Mouse (Mus musculus) right cerebral cortex, postnatal 10 days (tissue): ENCODE results near the gene BC030867.
A peak's percentile ranks its signal among the peaks of the same experiment; 100 is the strongest.

Source experiments
- DNase-seq, 2 experiments: peaks; one replicate each; pipeline ENCODE4 v3.0.0; 2021; ENCODE audit warnings: low spot score in 2 of 2

The BC030867 gene

DNA sequence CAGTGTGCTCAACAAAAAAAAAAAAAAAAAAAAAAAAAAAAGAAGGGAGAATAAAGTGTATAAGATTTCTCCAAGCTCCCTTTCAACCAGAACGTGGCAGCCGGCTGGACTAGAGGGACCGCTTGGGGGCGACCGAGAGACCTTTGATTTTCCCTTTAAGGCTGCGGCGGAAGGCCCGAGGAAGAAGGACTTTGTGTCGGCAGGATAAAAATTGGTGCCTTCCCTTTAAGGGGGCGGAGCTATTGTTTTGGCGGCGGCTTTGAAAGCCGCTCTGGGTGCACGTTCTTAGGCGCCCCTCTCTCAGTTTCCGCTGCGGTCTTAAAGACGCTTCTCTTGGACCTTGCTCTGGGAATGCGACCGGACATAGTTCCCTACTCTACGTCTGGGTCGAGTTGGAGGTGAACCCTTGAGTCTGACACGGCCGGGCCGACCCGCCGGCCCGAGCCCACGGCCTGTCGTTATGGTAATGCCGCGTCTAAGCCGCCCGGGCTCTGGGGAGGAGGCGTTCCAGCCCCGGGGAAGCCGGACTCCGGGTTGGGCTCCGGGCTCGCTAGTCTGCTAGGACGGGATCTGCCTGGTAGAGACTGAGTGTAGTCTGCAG, at the start of gene BC030867:
TSS of gene BC030867 (plus strand) at position 253 of the 601 bp plus-strand sequence.
- peak; percentile 93 to 95 for DNase-seq

DNA sequence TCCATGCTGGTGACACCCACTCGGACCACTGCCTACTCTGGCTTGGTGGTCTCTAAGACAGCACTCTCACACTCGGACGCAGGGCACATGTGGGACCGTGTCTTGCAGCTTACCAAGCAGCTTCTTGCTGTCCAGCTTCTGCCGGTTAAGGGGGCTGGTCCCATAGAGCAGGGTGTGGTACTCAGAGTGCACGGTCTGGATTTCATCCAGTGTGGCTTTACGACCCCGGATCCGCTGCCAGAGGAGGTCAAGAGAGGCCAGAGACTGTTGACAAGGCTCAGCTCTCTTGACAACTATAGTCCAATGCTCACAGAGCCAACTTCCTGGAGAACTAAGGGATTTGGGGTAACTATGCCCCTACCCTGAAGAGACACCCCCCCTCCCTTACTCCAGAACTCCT, 48.8 kb upstream of the BC030867 start:
- peak in 1 of 2 experiments; percentile 22 for DNase-seq

GRCm38 (mm10) chr11:102201408-102201821, 47.3 kb upstream of the BC030867 start:
- DNase-seq, result peak; percentile 50 to 55

- peak in 1 of 2 experiments; percentile 41 for DNase-seq
Observed at GRCm38 (mm10) chr11:102206481-102206880, 42.2 kb upstream of the BC030867 start.

DNA sequence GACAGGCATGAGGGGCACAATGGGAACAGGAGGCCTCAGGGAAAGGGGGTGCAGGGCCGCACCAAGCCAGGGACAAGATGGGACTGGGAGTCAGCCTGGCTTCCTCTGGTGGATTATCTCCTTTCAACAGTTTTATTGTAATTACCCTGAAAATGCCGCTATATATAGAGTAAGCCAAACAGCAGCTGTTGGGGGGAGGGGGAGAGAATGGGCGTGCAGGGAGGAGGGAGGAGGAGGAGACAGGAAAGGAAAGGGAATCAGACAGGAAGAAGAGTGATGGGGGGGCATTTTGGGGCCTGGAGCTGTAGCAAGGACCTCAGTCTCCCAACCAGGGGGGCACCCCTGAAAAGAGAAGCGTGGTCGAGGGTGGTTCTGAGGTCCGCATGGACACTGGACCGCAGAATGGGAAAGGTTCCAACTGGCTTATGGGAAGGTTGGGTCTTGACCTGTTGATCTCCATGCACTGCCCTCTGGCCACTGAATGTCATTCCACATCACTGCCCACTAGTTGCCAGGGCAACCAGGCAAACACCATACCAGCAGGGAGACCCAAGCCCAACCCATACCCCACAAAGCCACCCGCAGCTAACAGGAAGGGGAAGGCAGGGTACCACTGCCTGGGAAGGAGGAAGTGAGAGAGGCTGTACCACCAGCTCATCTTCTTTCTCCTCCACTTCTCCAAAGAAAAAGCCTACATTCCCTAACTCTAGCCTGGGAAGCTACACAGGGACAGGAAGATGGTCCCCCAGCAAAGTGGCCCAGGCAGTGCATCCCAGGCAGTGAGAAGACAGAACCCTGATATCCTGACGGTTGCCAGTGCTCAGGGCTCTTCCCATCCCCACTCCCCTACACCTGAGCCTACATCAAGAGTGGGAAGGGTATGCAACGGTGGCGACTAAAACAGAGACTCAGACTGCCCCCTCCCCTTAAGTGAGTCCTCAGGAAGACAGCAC, 40.6 kb upstream of the BC030867 start:
- peak; percentile 78 to 84 for DNase-seq

GRCm38 (mm10) chr11:102208846-102209245, 39.8 kb upstream of the BC030867 start:
- DNase-seq, result no peak

- peak in 1 of 2 experiments; percentile 34 for DNase-seq
Observed at GRCm38 (mm10) chr11:102209742-102210141, 38.9 kb upstream of the BC030867 start.

GRCm38 (mm10) chr11:102210185-102210584, 38.5 kb upstream of the BC030867 start:
- DNase-seq, result no peak

DNA sequence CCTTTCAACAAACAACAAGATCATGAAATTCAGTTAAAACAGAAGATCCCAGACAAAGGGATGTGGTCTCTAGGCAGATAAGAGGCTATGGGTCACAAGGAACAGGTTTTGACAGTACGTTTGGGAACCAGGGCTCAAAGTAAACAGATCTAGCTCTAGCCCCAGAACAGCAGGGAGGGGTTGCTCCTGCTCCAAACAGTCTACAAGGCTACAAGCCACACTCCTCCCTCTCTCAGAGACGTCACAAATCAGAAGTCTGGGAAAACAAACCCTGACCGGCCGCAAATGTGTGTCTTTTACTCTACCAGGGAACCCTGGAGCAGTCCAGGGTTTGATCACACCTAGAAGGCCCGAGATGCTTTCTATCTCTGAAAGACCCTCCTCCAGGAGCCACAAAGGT, 37.7 kb upstream of the BC030867 start:
- no peak for DNase-seq

GRCm38 (mm10) chr11:102211936-102212341, 36.7 kb upstream of the BC030867 start:
- peak in 1 of 2 experiments; percentile 62 for DNase-seq

- no peak for DNase-seq
Observed at GRCm38 (mm10) chr11:102214430-102215156, 34.1 kb upstream of the BC030867 start.

- DNase-seq, result no peak
Observed at GRCm38 (mm10) chr11:102215511-102215910, 33.2 kb upstream of the BC030867 start.

DNA sequence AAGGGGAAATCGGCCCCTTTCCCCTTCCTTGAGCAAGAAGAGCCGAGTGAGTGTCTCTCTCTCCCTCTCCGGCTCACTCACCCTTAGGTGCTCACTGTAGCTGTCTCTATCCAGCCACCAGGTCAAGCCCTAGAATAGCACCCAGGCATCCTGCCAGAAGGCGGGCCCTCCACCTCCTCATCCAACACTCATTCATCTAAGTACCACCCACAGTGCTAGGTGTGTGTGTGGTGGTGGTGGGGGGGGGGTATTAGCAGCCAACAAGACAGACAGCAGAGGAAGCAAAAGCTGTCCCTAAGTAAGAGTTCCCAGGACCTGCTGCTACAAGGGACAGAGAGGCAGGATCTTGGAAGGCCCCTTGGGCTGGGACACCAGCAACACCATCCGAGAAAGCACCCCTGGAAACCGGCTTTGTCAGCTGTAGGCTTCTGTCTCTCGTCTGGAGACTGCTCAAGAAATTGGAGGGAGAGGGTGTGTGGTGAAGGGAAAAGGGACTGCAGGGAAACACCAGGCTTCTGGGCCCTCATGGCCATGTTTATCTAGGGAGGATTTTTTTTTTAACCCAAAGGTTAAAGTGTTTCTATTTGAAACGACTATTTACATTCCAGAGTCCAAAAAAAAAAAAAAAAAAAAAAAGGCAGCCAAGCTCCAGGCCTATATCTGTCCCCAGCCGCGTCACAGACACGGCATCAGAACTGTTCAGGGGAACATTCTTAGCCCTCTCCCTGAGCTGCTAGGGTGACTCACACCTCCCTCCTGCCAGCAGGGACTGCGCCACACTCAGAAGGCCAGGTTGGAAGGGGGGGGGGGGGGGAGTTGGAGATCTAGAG, 32.4 kb upstream of the BC030867 start:
- peak; percentile 59 to 62 for DNase-seq

DNA sequence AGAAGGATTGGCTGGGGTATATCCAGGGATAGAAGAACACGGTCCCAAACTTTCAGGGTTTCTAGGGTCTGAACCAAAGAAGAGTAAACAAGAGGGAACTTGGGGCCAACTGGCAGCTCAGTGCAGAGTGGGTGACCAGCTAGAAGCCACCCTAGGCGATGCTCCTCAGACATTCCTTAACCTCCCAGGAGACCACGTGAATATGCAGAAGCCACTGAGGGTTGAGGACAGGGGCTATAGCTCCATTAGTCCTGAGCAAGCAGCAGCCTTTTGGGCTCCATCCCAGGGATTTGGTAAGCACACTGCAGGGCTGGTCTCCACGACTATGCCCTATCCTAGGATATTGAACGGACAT, 31.8 kb upstream of the BC030867 start:
- DNase-seq, result peak; percentile 30 to 38

DNA sequence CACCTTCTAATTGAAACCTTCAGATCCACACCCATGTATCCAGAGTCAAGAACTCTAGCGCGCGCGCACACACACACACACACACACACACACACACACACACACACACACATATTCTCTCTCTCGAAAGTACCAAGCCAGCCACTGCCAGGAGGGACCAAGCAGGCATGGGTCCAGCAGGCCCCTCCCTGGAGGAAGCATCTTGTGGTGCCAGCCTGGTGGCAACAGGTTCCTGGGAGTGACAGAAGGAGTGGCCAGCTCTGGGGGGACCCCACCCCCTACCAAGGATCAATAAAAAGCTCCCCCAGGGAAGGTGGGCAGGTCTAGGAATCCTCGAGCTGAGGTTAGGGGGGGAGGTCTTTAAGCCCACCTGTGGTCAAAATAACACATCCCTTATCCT, 31.3 kb upstream of the BC030867 start:
- peak; percentile 61 to 62 for DNase-seq

- DNase-seq, result peak; percentile 32 to 36
Observed at GRCm38 (mm10) chr11:102217876-102218430, 30.7 kb upstream of the BC030867 start.

GRCm38 (mm10) chr11:102218783-102219182, 29.9 kb upstream of the BC030867 start:
- DNase-seq, result peak; percentile 97

DNA sequence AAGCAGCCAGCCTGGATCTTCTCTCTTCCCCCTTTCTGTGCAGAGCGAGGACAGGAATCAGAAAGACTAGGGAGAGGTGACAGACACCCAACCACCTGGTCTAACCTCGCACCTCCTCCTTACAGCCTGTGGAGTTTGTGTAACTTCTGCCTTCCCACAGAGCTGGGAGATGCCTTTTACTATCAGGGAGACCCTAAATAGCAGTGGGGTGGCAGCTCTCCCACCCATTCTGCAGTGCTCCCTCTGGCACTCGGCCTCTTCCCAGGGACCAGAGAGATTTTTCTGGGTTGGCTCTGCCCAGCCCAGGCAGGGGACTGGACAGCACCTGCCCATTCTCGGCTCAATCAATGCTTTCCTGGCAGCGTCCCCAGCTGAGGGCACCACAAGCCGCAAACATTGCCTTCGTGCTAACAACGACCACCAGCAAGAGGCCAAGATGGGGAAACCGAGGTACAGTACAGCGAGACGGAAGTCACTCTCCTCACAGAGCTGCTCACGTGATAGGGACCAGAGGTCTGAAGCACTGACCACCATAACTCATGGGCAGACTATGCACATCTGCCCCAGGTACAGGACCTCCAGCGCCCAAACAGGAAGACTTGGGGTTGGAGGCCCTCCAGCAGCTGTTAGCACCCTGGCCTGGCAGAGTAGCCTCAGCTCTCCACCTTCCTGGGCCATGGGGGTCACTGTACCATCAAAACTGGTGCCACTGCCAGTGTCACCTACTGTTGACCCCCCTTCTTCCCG, 29.3 kb upstream of the BC030867 start:
- DNase-seq, result peak in 1 of 2 experiments; percentile 57

GRCm38 (mm10) chr11:102219994-102220346, 28.7 kb upstream of the BC030867 start:
- peak; percentile 54 to 59 for DNase-seq

DNA sequence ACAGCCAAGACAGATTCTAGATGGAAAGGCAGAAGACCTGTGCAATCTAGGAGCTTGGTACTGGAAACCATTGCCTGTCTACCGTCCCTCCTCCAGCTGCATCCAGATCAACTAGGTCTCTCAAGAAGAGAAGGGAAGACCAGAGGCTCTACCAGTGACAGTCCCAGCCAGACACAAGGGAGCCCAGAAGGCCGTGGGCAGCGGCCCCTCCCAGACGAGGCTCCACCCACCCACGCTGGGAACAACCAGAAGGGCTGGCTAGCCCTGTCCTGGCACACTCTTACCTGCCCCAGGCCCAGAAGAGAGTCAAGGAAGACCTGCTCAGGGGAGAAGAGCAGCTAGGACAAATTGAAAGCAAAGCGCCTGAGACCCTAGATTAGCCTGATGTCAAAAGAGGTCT, 28.2 kb upstream of the BC030867 start:
- DNase-seq, result peak; percentile 34 to 38
